Mouse (Mus musculus) cortical plate, adult 2 months (tissue): Measurements from ENCODE around the gene Dusp18. TPM values are rescaled to one million over a fixed set of nuclear protein-coding genes. Genes with fewer than 3 reads are reported as not detected.

Source experiments
- H3K27ac ChIP-seq: fragments of 200-500 bp; 2 replicates; pipeline ENCODE4 v1.5.1; 2012; ENCODE audit warnings: low read length, control low read depth, inconsistent platforms; ENCODE audit not compliant: insufficient read depth
- H3K4me1 ChIP-seq: fragments of 200-500 bp; 2 replicates; pipeline ENCODE4 v1.6.1; 2011; ENCODE audit warnings: low read length; ENCODE audit not compliant: control insufficient read depth, insufficient read depth
- H3K4me3 ChIP-seq: fragments of 200-500 bp; 2 replicates; pipeline ENCODE4 v1.5.1; 2011; ENCODE audit warnings: mild to moderate bottlenecking, low read length, control low read depth; ENCODE audit not compliant: insufficient read depth
- CTCF ChIP-seq: fragments of 200-500 bp; IDR thresholded peaks from 2 replicates; pipeline ENCODE4 v1.5.1; 2011; ENCODE audit warnings: mild to moderate bottlenecking, control low read depth, low read length; ENCODE audit not compliant: insufficient read depth; ENCODE audit errors: extremely low read depth
- POLR2A ChIP-seq: fragments of 200-500 bp; IDR thresholded peaks from 2 replicates; pipeline ENCODE4 v1.6.1; 2011; ENCODE audit warnings: mild to moderate bottlenecking, low read length, control low read depth; ENCODE audit not compliant: insufficient read depth; ENCODE audit errors: extremely low read depth
- polyA plus RNA-seq: library from polyadenylated mRNA; depleted of rRNA; stranded (reverse); fragments of >200 nt; gene quantifications from 2 replicates; pipeline ENCODE4 v1.2.3, GENCODE M21; 2012

The Dusp18 gene
- polyA plus RNA-seq, 1 experiment, result 19.3 TPM

GRCm38 (mm10) chr11:3883711-3884110 lies 11.3 kb upstream of the Dusp18 start:
- no peak for TF ChIP-seq POLR2A
- no peak for TF ChIP-seq CTCF
- H3K4me1 ChIP-seq, result peaks cover 3% of the 10 kb centered on the region; the same call in 1 of the 2 replicates

GRCm38 (mm10) chr11:3887331-3887730 lies 7.7 kb upstream of the Dusp18 start:
- Histone ChIP-seq H3K4me3 (no peak overlapping the region), H3K27ac (no peak overlapping the region), H3K4me1 (peaks cover 3% of the 10 kb centered on the region; the same call in 1 of the 2 replicates)
- TF ChIP-seq POLR2A, result no peak
- no peak for TF ChIP-seq CTCF

More at GRCm38 (mm10) chr11:3883711-3884110, 11.3 kb upstream of the Dusp18 start:
- Histone ChIP-seq H3K4me3 (no peak overlapping the region), H3K27ac (no peak overlapping the region)

GRCm38 (mm10) chr11:3893970-3894369 lies 1.1 kb upstream of the Dusp18 start:
- Histone ChIP-seq H3K4me1 (peaks cover 2% of the 10 kb centered on the region; the same call in 1 of the 2 replicates), H3K27ac (no peak overlapping the region), H3K4me3 (no peak overlapping the region)
- no peak for TF ChIP-seq CTCF
- no peak for TF ChIP-seq POLR2A

GRCm38 (mm10) chr11:3895458-3895857 lies 418 bp downstream of the Dusp18 start:
- Histone ChIP-seq H3K4me3 (peak overlapping the region; percentile 56), H3K4me1 (peaks cover 3% of the 10 kb centered on the region), H3K27ac (peak overlapping the region; percentile 73)
- TF ChIP-seq CTCF (no peak), POLR2A (no peak)

GRCm38 (mm10) chr11:3895933-3896332 lies 893 bp downstream of the Dusp18 start:
- Histone ChIP-seq H3K4me1 (peaks cover 3% of the 10 kb centered on the region), H3K27ac (no peak overlapping the region), H3K4me3 (no peak overlapping the region)
- TF ChIP-seq POLR2A (no peak), CTCF (no peak)

- TF ChIP-seq POLR2A (no peak), CTCF (no peak)
- H3K27ac ChIP-seq, result no peak overlapping the region
- peaks cover 2% of the 10 kb centered on the region for H3K4me1 ChIP-seq
- no peak overlapping the region for H3K4me3 ChIP-seq
Observed at GRCm38 (mm10) chr11:3900296-3900695, 5.3 kb downstream of the Dusp18 start.

GRCm38 (mm10) chr11:3902516-3902915 lies 7.5 kb downstream of the Dusp18 start:
- H3K4me3 ChIP-seq, result no peak overlapping the region
- TF ChIP-seq POLR2A, result no peak
- no peak for TF ChIP-seq CTCF
- H3K27ac ChIP-seq, result no peak overlapping the region
- H3K4me1 ChIP-seq, result peaks cover 2% of the 10 kb centered on the region; the same call in 1 of the 2 replicates

- Histone ChIP-seq H3K4me3 (no peak overlapping the region), H3K27ac (0 out of 2 replicates have a peak overlapping the region, but pooled peaks have one; percentile 3), H3K4me1 (peaks cover 2% of the 10 kb centered on the region; the same call in 1 of the 2 replicates)
- no peak for TF ChIP-seq POLR2A
- TF ChIP-seq CTCF, result no peak
Observed at GRCm38 (mm10) chr11:3903046-3903445, 8.0 kb downstream of the Dusp18 start.

- TF ChIP-seq CTCF (no peak), POLR2A (no peak)
- Histone ChIP-seq H3K27ac (no peak overlapping the region), H3K4me3 (no peak overlapping the region), H3K4me1 (peaks cover 7% of the 10 kb centered on the region)
Observed at GRCm38 (mm10) chr11:3904673-3905072, 9.6 kb downstream of the Dusp18 start.

GRCm38 (mm10) chr11:3905446-3905845 lies 10.4 kb downstream of the Dusp18 start:
- Histone ChIP-seq H3K27ac (no peak overlapping the region), H3K4me3 (no peak overlapping the region), H3K4me1 (peaks cover 11% of the 10 kb centered on the region)
- TF ChIP-seq POLR2A (no peak), CTCF (no peak)

- Histone ChIP-seq H3K27ac (0 out of 2 replicates have a peak overlapping the region, but pooled peaks have one; percentile 10), H3K4me1 (peaks cover 19% of the 10 kb centered on the region), H3K4me3 (no peak overlapping the region)
- no peak for TF ChIP-seq POLR2A
- no peak for TF ChIP-seq CTCF
Observed at GRCm38 (mm10) chr11:3909236-3909635, 14.2 kb downstream of the Dusp18 start.
